Mouse (Mus musculus): ENCODE data around the gene Pctp. TPM values are rescaled to one million over a fixed set of nuclear protein-coding genes. Genes with fewer than 3 reads are reported as not detected.

Pctp gene
- total and polyA plus RNA-seq, 3 experiments = 24.6 to 31.8 (median 28.0) TPM

- no peaks in the 10 kb centered on the region for H3K36me3 ChIP-seq (replicated peaks in 1 of 2; ENCODE audit: control insufficient read depth in 1 of 2, insufficient read depth in 1 of 2, low read length in 1 of 2)
- peak overlapping the region in 1 of 3 experiments; percentile 16 for H3K4me3 ChIP-seq (replicated peaks in 1 of 3; ENCODE audit: low read depth in 2 of 3, low read length in 2 of 3, poor library complexity in 1 of 3)
- TF ChIP-seq ZMIZ1 (IDR thresholded peaks at IDR 0.05; ENCODE audit: low read depth, low read length) = no peak
- TF ChIP-seq E2F4 (IDR thresholded peaks at IDR 0.05; ENCODE audit: insufficient replicate concordance, low read depth, low read length) = no peak
- peak; percentile 23 for TF ChIP-seq EP300 (IDR thresholded peaks at IDR 0.05; ENCODE audit: low read length)
- TF ChIP-seq RCOR1 (conservative IDR thresholded peaks at IDR 0.05; ENCODE audit: low read depth, low read length) = no peak
- TF ChIP-seq UBTF (IDR thresholded peaks at IDR 0.05; ENCODE audit: low read depth, low read length) = no peak
- no peak for TF ChIP-seq JUN (IDR thresholded peaks at IDR 0.05; ENCODE audit: insufficient read depth, low read depth, low read length)
- 0 out of 2 replicates have a peak, but pooled peaks have one; percentile 18 for TF ChIP-seq MAX (IDR thresholded peaks at IDR 0.05; ENCODE audit: low read length)
- TF ChIP-seq USF1 (IDR thresholded peaks at IDR 0.05; ENCODE audit: low read depth, low read length) = no peak
- no peak for TF ChIP-seq CTCF (conservative IDR thresholded peaks at IDR 0.05 in 1 of 2, IDR thresholded peaks at IDR 0.05 in 1 of 2; ENCODE audit: low read depth in 2 of 2, low read length in 2 of 2)
- peak; percentile 63 for TF ChIP-seq SIN3A (IDR thresholded peaks at IDR 0.05; ENCODE audit: low read length)
- no peak for TF ChIP-seq RAD21 (IDR thresholded peaks at IDR 0.05; ENCODE audit: low read depth, low read length)
- no peak for TF ChIP-seq PAX5 (IDR thresholded peaks at IDR 0.05; ENCODE audit: low read length)
- no peak for TF ChIP-seq CHD1 (IDR thresholded peaks at IDR 0.05; ENCODE audit: low read depth, low read length)
- no peak for TF ChIP-seq TBP (conservative IDR thresholded peaks at IDR 0.05; ENCODE audit: low read depth, low read length)
- no peak for TF ChIP-seq MXI1 (IDR thresholded peaks at IDR 0.05; ENCODE audit: low read depth, low read length)
- TF ChIP-seq GABPA (IDR thresholded peaks at IDR 0.05; ENCODE audit: insufficient replicate concordance, low read depth, low read length) = no peak
- peak; percentile 54; the same call in 1 of the 2 replicates for TF ChIP-seq MEF2A (IDR thresholded peaks at IDR 0.05; ENCODE audit: borderline replicate concordance, low read depth, low read length)
- no peak for TF ChIP-seq MAZ (IDR thresholded peaks at IDR 0.05; ENCODE audit: low read depth, low read length)
- no peak for TF ChIP-seq MYC (IDR thresholded peaks at IDR 0.05; ENCODE audit: low read depth, low read length)
- TF ChIP-seq ELF1 (IDR thresholded peaks at IDR 0.05; ENCODE audit: low read depth, low read length) = no peak
- TF ChIP-seq MAFK (IDR thresholded peaks at IDR 0.05; ENCODE audit: insufficient replicate concordance, low read length) = 0 out of 2 replicates have a peak, but pooled peaks have one; percentile 20
- TF ChIP-seq ZNF384 (IDR thresholded peaks at IDR 0.05; ENCODE audit: low read depth, low read length) = peak; percentile 43; the same call in 1 of the 2 replicates
- peak; percentile 47; the same call in 1 of the 2 replicates for TF ChIP-seq BHLHE40 (IDR thresholded peaks at IDR 0.05; ENCODE audit: low read depth, low read length)
- peak; percentile 50 for TF ChIP-seq ETS1 (conservative IDR thresholded peaks at IDR 0.05; ENCODE audit: low read depth, low read length)
- no peak for TF ChIP-seq JUND (conservative IDR thresholded peaks at IDR 0.05; ENCODE audit: low read depth, low read length)
- TF ChIP-seq USF2 (conservative IDR thresholded peaks at IDR 0.05; ENCODE audit: low read depth, low read length) = no peak
- no peak for TF ChIP-seq SMC3 (IDR thresholded peaks at IDR 0.05; ENCODE audit: low read depth, low read length)
- no peak for TF ChIP-seq NELFE (IDR thresholded peaks at IDR 0.05; ENCODE audit: low read depth, low read length)
- TF ChIP-seq CHD2 (IDR thresholded peaks at IDR 0.05; ENCODE audit: low read length) = no peak
- TF ChIP-seq POLR2A (IDR thresholded peaks at IDR 0.05; ENCODE audit: low read depth, low read length) = no peak
- peak; percentile 47 for DNase-seq (ENCODE audit: extremely low read depth)
- peaks cover 15 to 59% of the 10 kb centered on the region in 2 experiments for H3K4me1 ChIP-seq (ENCODE audit: control insufficient read depth in 1 of 2, insufficient read depth in 2 of 2)
- no peaks in the 10 kb centered on the region for H3K9me3 ChIP-seq (replicated peaks; ENCODE audit: low read length)
- H3K9ac ChIP-seq (ENCODE audit: insufficient read depth, low read depth) = no peak overlapping the region
- dilution Hi-C loops (cut with MboI; ENCODE audit: extremely low pct_ligation_motif_present, extremely low pct_unique_long_range_greater_than_20kb, low sequenced_read_pairs) = no loop called here
- peak overlapping the region; percentile 47 for H3K4me2 ChIP-seq (ENCODE audit: insufficient read depth, low read depth, poor library complexity, severe bottlenecking)
- no peaks in the 10 kb centered on the region for H3K79me2 ChIP-seq (replicated peaks; ENCODE audit: control insufficient read depth, extremely low read depth, insufficient read depth, poor library complexity, severe bottlenecking)
- in situ Hi-C loops (cut with MboI; ENCODE audit: low pct_ligation_motif_present, low pct_unique_long_range_greater_than_20kb, low sequenced_read_pairs) = no loop called here
- peaks cover 2% of the 10 kb centered on the region for H3K27me3 ChIP-seq (replicated peaks)
- no peak overlapping the region for H3K27ac ChIP-seq (ENCODE audit: insufficient read depth, low read depth)
These were observed 23.5 kb upstream of the Pctp start for GRCm38 (mm10) chr11:90025891-90026801.

Data from CH12.LX (cell line).